22 mouse cellular contexts compared by ENCODE assay signal in genomic region chr2:178949103-178949502, GRCm38 (mm10).
A peak's percentile ranks its signal among the peaks of the same experiment; 100 is the strongest.
DNase-seq lines count a peak whose midpoint lies in the region; ATAC-seq and TF ChIP-seq lines count a peak whose summit lies in the region.
"Had no signal": no experiment of that assay in that cellular context is flagged by ENCODE, and none has a peak within 500 bp of the region (broad histone marks: within the 10 kb centered on the region; RNA-seq: fewer than 3 reads in every experiment).

No protein-coding gene starts in this region.

- no peak overlapping the region for H3K4me2 ChIP-seq in forebrain, embryonic 12.5 days
- no peak overlapping the region for H3K4me2 ChIP-seq in forebrain, embryonic 15.5 days (replicated peaks)
- no peak overlapping the region for H3K4me2 ChIP-seq in midbrain, postnatal 0 days (ENCODE audit: low read depth, low read length, poor library complexity, severe bottlenecking)
- H3K4me2 ChIP-seq in embryonic facial prominence, embryonic 14.5 days (ENCODE audit: low read depth, low read length) = no peak overlapping the region
- H3K4me2 ChIP-seq: heart, embryonic 12.5 days; neural tube, embryonic 12.5 days had no signal

- in situ Hi-C loops in ES-E14 (cut with MboI; ENCODE audit: low sequenced_read_pairs in 2 of 2, unreplicated experiment in 2 of 2) = no loop called here

- H3K27ac ChIP-seq in forebrain, embryonic 12.5 days = no peak overlapping the region
- H3K27ac ChIP-seq in forebrain, embryonic 15.5 days (replicated peaks) = no peak overlapping the region
- H3K27ac ChIP-seq in midbrain, embryonic 10.5 days (replicated peaks) = peak overlapping the region; percentile 55; the same call in 1 of the 2 replicates
- H3K27ac ChIP-seq in midbrain, postnatal 0 days (ENCODE audit: low read depth, low read length) = no peak overlapping the region
- no peak overlapping the region for H3K27ac ChIP-seq in ES-E14 (ENCODE audit: insufficient read depth, low read depth, low read length, poor library complexity, severe bottlenecking)
- H3K27ac ChIP-seq in embryonic facial prominence, embryonic 14.5 days (replicated peaks; ENCODE audit: low read depth, low read length) = no peak overlapping the region
- H3K27ac ChIP-seq: kidney, postnatal 0 days; layer of hippocampus, adult 2 months; neural tube, embryonic 12.5 days had no signal

- no peaks in the 10 kb centered on the region for H3K27me3 ChIP-seq in forebrain, embryonic 12.5 days
- no peaks in the 10 kb centered on the region for H3K27me3 ChIP-seq in forebrain, embryonic 15.5 days
- H3K27me3 ChIP-seq in midbrain, embryonic 10.5 days (ENCODE audit: low read depth, poor library complexity, severe bottlenecking) = no peaks in the 10 kb centered on the region
- H3K27me3 ChIP-seq in midbrain, postnatal 0 days (ENCODE audit: insufficient read depth, low read length) = no peaks in the 10 kb centered on the region
- H3K27me3 ChIP-seq in embryonic facial prominence, embryonic 14.5 days (replicated peaks; ENCODE audit: control insufficient read depth, insufficient read depth, low read length) = no peaks in the 10 kb centered on the region
- H3K27me3 ChIP-seq: CH12.LX; heart, embryonic 12.5 days; neural tube, embryonic 12.5 days had no signal

- TF ChIP-seq CTCF in midbrain, postnatal 0 days (IDR thresholded peaks at IDR 0.05) = no peak

- no peaks in the 10 kb centered on the region for H3K36me3 ChIP-seq in forebrain, embryonic 12.5 days (replicated peaks)
- no peaks in the 10 kb centered on the region for H3K36me3 ChIP-seq in forebrain, embryonic 15.5 days
- no peaks in the 10 kb centered on the region for H3K36me3 ChIP-seq in midbrain, embryonic 10.5 days
- no peaks in the 10 kb centered on the region for H3K36me3 ChIP-seq in midbrain, postnatal 0 days (ENCODE audit: insufficient read depth, low read length)
- no peaks in the 10 kb centered on the region for H3K36me3 ChIP-seq in ES-E14 (ENCODE audit: control insufficient read depth, insufficient read depth, low read length, poor library complexity, severe bottlenecking)
- no peaks in the 10 kb centered on the region for H3K36me3 ChIP-seq in embryonic facial prominence, embryonic 14.5 days (ENCODE audit: control insufficient read depth, insufficient read depth, low read length)
- H3K36me3 ChIP-seq: heart, embryonic 12.5 days; neural tube, embryonic 12.5 days had no signal

- peaks cover 22% of the 10 kb centered on the region for H3K4me1 ChIP-seq in forebrain, embryonic 12.5 days
- peaks cover 23% of the 10 kb centered on the region for H3K4me1 ChIP-seq in forebrain, embryonic 15.5 days
- peaks cover 14% of the 10 kb centered on the region for H3K4me1 ChIP-seq in midbrain, embryonic 10.5 days
- H3K4me1 ChIP-seq in midbrain, postnatal 0 days (ENCODE audit: insufficient read depth, low read length) = 0 out of 2 replicates have a peak, but pooled peaks cover 4% of the 10 kb centered on the region
- H3K4me1 ChIP-seq in ES-E14 (ENCODE audit: control insufficient read depth in 2 of 2, insufficient read depth in 2 of 2, low read length in 2 of 2, poor library complexity in 1 of 2) = peaks cover 3 to 4% of the 10 kb centered on the region in 2 experiments
- no peaks in the 10 kb centered on the region for H3K4me1 ChIP-seq in embryonic facial prominence, embryonic 14.5 days (ENCODE audit: control insufficient read depth, insufficient read depth, low read length)

- WGBS in forebrain, embryonic 12.5 days = 25% methylated on average over 4 of the region's 4 CpGs
- WGBS in forebrain, embryonic 15.5 days = 28% methylated on average over 4 of the region's 4 CpGs
- WGBS in midbrain, embryonic 10.5 days = 27% methylated on average over 4 of the region's 4 CpGs
- 35% methylated on average over 4 of the region's 4 CpGs for WGBS in midbrain, postnatal 0 days
- whole genome bisulfite sequencing in embryonic facial prominence, embryonic 14.5 days = 15% methylated on average over 3 of the region's 4 CpGs

- no peak for DNase-seq in midbrain, embryonic 10.5 days (ENCODE audit: low spot score)
- DNase-seq in midbrain, postnatal 0 days (ENCODE audit: low spot score) = no peak
- peak; percentile 30 for DNase-seq in ES-E14 (ENCODE audit: low read depth, low spot score)
- no peak for DNase-seq in embryonic facial prominence, embryonic 14.5 days (ENCODE audit: low spot score)
- no peak for DNase-seq in ovary, postnatal 10 days (ENCODE audit: low spot score)
- DNase-seq: cerebellum, adult 9-11 months; gastrocnemius, adult 2 months; heart, postnatal 14 days; layer of hippocampus, postnatal 36 days; liver; thymus, adult 2 months had no signal

- no peaks in the 10 kb centered on the region for H3K9me3 ChIP-seq in forebrain, embryonic 12.5 days
- H3K9me3 ChIP-seq in forebrain, embryonic 15.5 days = no peaks in the 10 kb centered on the region
- H3K9me3 ChIP-seq in midbrain, embryonic 10.5 days (replicated peaks) = no peaks in the 10 kb centered on the region
- no peaks in the 10 kb centered on the region for H3K9me3 ChIP-seq in midbrain, postnatal 0 days (ENCODE audit: low read length)
- no peaks in the 10 kb centered on the region for H3K9me3 ChIP-seq in ES-E14 (ENCODE audit: control insufficient read depth, insufficient read depth, low read depth, low read length)
- no peaks in the 10 kb centered on the region for H3K9me3 ChIP-seq in embryonic facial prominence, embryonic 14.5 days (ENCODE audit: control insufficient read depth, low read length)
- H3K9me3 ChIP-seq: heart, embryonic 12.5 days; neural tube, embryonic 12.5 days had no signal

- no peak overlapping the region for H3K9ac ChIP-seq in forebrain, embryonic 12.5 days
- H3K9ac ChIP-seq in forebrain, embryonic 15.5 days (replicated peaks) = no peak overlapping the region
- no peak overlapping the region for H3K9ac ChIP-seq in midbrain, postnatal 0 days (replicated peaks; ENCODE audit: low read length, poor library complexity, severe bottlenecking)
- no peak overlapping the region for H3K9ac ChIP-seq in ES-E14 (ENCODE audit: insufficient read depth, low read depth, low read length, poor library complexity, severe bottlenecking)
- H3K9ac ChIP-seq in embryonic facial prominence, embryonic 14.5 days (ENCODE audit: low read depth, low read length) = no peak overlapping the region
- H3K9ac ChIP-seq: heart, embryonic 12.5 days; neural tube, embryonic 12.5 days had no signal

- no peak overlapping the region for H3K4me3 ChIP-seq in forebrain, embryonic 12.5 days (replicated peaks)
- H3K4me3 ChIP-seq in forebrain, embryonic 15.5 days = no peak overlapping the region
- no peak overlapping the region for H3K4me3 ChIP-seq in midbrain, embryonic 10.5 days
- H3K4me3 ChIP-seq in midbrain, postnatal 0 days (ENCODE audit: low read depth, low read length) = no peak overlapping the region
- no peak overlapping the region for H3K4me3 ChIP-seq in ES-E14 (ENCODE audit: insufficient read depth in 1 of 2, low read depth in 1 of 2, low read length in 2 of 2, poor library complexity in 1 of 2, severe bottlenecking in 1 of 2)
- H3K4me3 ChIP-seq in embryonic facial prominence, embryonic 14.5 days (ENCODE audit: low read depth, low read length) = no peak overlapping the region
- H3K4me3 ChIP-seq: gastrocnemius, adult 2 months; heart, embryonic 12.5 days; layer of hippocampus, adult 2 months; neural tube, embryonic 12.5 days had no signal

- 0 out of 2 replicates have a peak, but pooled peaks have one; percentile 23 for ATAC-seq in forebrain, embryonic 12.5 days (ENCODE audit: low FRiP score)
- ATAC-seq in forebrain, embryonic 15.5 days (replicated peaks) = no peak
- ATAC-seq in midbrain, postnatal 0 days (ENCODE audit: low FRiP score) = no peak
- peak; percentile 53; the same call in 1 of the 2 replicates for ATAC-seq in embryonic facial prominence, embryonic 14.5 days (ENCODE audit: low read depth)
- ATAC-seq: activated CD4-positive, CD25-positive, alpha-beta regulatory T cell, adult 4 months; hindbrain, embryonic 16.5 days; intestine, embryonic 16.5 days; lung, postnatal 0 days had no signal

TF ChIP-seq in ES-E14, 5 proteins besides CTCF, POLR2A, EP300 and RAD21:
- TF ChIP-seq CHD2 (IDR thresholded peaks at IDR 0.05; ENCODE audit: low read depth, low read length) (no peak), HCFC1 (IDR thresholded peaks at IDR 0.05; ENCODE audit: borderline replicate concordance, insufficient read depth, low read length) (no peak), MAFK (IDR thresholded peaks at IDR 0.05; ENCODE audit: insufficient read depth, low read depth, low read length) (no peak)

Comparison
In these comparisons a context has a peak if more than half of its experiments do, and no peak if none do; other contexts are left out.
1. ATAC-seq: peak in forebrain, embryonic 12.5 days (single experiment) and embryonic facial prominence, embryonic 14.5 days (single experiment); none in forebrain, embryonic 15.5 days (single experiment) and midbrain, postnatal 0 days (single experiment).